Mouse (Mus musculus): ENCODE measurements at regions not wholly inside any gene's neighbourhood (a gene's known extent, or its start where the extent isn't known, plus 50 kb on each side); places are given as distances from the start of the nearest gene placed in this dataset.
A peak's percentile ranks its signal among the peaks of the same experiment; 100 is the strongest.
"Not testable (repeated sequence)": the region's sequence is repeated elsewhere in the genome, so short reads cannot be mapped to it uniquely, and the experiment has no call there.

DNA sequence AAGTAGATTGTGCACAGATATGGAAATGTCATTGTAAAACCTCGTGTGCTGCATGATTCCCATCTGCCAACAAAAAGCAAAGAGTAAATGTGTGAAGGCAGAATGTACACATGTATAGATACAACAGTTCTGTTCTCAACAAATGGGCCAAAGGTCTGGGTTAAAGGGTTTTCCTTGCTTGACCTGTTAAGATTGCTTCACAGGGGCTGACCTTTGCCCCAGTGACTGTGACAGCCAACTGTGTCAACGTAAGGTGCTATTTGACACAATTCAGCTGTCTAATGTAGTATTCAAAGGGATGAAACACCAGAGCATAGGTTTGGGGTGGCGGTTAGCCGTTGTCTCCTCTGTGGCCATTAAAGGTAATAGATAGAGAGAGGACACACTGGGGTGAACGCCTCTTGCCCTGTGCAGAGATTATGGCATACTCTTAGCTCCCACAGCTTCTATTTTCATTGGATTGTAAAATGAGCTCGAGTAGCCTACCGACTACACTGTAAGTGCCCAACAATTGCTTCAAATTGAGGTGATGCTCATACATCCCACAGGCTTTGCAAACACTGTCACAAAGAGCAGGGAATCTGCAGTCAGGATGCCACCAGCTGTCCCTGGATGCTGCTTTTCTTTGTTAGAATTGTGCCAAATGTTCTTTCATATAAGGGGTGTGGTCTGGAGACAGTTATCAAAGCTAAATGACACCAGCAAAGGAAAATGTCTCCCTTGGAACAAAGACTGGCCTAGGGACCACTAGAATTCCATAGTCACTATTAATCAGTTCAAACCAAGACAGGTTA, 513.0 kb upstream of the Gulo start:
- Histone ChIP-seq H3K9ac (no peak overlapping the region), H3K9me3 (no peaks in the 10 kb centered on the region), H3K27ac (replicated peaks) (peak overlapping the region; percentile 49; the same call in 1 of the 2 replicates), H3K4me2 (no peak overlapping the region), H3K27me3 (no peaks in the 10 kb centered on the region), H3K4me1 (replicated peaks) (peaks cover 14% of the 10 kb centered on the region), H3K36me3 (no peaks in the 10 kb centered on the region), H3K4me3 (no peak overlapping the region)
- ATAC-seq (ENCODE audit: low FRiP score, low read depth): no peak
- WGBS: 49% methylated on average over 7 of the region's 7 CpGs

DNA sequence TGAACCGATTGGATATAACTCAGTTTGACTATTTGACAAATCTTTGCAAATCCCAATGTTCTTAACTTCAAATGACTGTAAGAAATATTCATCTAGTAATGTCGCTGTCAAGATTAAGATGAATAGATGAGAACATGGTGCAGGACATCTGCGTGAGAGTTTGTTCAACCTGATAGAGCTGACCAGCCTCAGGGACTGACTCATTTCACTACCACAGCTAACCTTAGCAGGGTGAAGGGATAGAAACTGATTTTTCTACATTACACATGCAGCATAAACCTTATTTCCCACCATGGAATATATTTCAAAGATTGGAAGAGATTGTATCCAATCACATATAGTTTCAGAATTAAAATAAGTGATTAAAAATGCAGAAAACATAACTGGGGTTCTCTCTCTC, 507.8 kb upstream of the Gulo start:
- H3K27me3 ChIP-seq: no peaks in the 10 kb centered on the region
- no peak overlapping the region for H3K4me3 ChIP-seq
- no peak overlapping the region for H3K27ac ChIP-seq (replicated peaks)
- H3K9me3 ChIP-seq: no peaks in the 10 kb centered on the region
- H3K9ac ChIP-seq: no peak overlapping the region
- WGBS: 81% methylated on average over 3 of the region's 3 CpGs
- no peak overlapping the region for H3K4me2 ChIP-seq
- H3K36me3 ChIP-seq: no peaks in the 10 kb centered on the region
- H3K4me1 ChIP-seq (replicated peaks): no peaks in the 10 kb centered on the region
- no peak for ATAC-seq (ENCODE audit: low FRiP score, low read depth)

DNA sequence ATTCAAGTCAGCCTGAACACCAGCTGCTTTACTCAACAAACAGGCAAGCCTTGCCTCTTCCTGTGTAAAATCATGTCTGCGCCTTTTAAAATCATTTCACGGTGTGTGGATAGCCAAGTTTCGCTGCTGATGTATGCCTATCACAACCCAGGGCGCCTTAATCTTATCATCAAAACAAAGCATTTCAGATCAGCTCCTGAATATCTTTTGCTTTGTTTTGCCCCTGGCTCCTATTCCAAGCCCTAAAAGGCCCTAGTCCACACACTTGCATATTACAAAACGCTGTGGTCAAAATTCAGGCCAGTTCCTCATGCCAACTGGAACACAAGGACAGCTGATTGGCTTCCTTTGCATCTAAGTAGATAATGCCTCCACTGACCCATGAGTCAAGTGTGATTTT, 501.7 kb upstream of the Gulo start:
- H3K9ac ChIP-seq: no peak overlapping the region
- H3K36me3 ChIP-seq: no peaks in the 10 kb centered on the region
- WGBS: 62% methylated on average over 5 of the region's 5 CpGs
- H3K4me1 ChIP-seq (replicated peaks): no peaks in the 10 kb centered on the region
- H3K27ac ChIP-seq (replicated peaks): no peak overlapping the region
- no peak overlapping the region for H3K4me3 ChIP-seq
- H3K4me2 ChIP-seq: no peak overlapping the region
- no peak for ATAC-seq (ENCODE audit: low FRiP score, low read depth)
- no peaks in the 10 kb centered on the region for H3K27me3 ChIP-seq
- no peaks in the 10 kb centered on the region for H3K9me3 ChIP-seq

DNA sequence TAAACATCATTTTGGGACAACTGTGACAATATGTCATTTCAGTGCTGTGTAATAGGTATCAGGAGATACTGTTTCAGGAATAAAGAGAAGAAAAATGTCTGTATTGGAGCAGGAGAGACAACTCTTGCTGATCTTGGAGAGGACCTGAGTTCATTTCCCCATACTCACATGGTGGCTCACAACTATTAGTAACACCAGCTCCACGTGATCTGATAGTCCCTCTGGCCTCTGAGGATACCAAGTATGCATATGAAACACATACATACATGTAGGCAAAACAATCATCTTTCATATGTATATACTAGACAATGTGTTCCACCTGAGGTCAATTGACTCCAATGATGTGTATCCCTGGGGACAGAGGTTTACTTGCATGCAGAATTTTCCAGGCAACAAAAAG, 501.2 kb upstream of the Gulo start:
- no peaks in the 10 kb centered on the region for H3K36me3 ChIP-seq
- H3K27ac ChIP-seq (replicated peaks): no peak overlapping the region
- ATAC-seq (ENCODE audit: low FRiP score, low read depth): no peak
- no peak overlapping the region for H3K9ac ChIP-seq
- no peaks in the 10 kb centered on the region for H3K4me1 ChIP-seq (replicated peaks)
- H3K4me3 ChIP-seq: no peak overlapping the region
- 69% methylated on average over 1 of the region's 1 CpGs for WGBS
- no peaks in the 10 kb centered on the region for H3K27me3 ChIP-seq
- no peaks in the 10 kb centered on the region for H3K9me3 ChIP-seq
- no peak overlapping the region for H3K4me2 ChIP-seq

DNA sequence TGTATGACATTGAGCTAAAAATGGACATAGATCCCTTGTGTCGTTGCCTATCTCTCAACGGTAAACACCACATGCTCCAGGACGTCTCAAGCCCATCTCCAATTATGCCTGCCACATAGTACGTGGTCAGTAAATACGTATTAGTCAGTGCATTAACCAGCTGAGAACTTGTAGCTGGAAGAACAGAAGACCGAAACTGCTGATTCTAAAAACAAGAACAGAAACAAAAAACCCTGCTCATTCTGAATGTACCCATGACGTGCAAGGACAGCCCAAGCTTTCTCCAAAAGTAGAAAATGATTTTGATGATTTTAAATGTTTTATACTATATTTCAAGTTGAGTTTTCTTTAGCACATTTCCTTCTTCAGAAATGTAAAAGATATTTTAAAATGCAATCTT, 500.7 kb upstream of the Gulo start:
- H3K27ac ChIP-seq (replicated peaks): no peak overlapping the region
- no peaks in the 10 kb centered on the region for H3K9me3 ChIP-seq
- ATAC-seq (ENCODE audit: low FRiP score, low read depth): no peak
- H3K36me3 ChIP-seq: no peaks in the 10 kb centered on the region
- WGBS: 91% methylated on average over 7 of the region's 7 CpGs
- no peak overlapping the region for H3K4me3 ChIP-seq
- no peaks in the 10 kb centered on the region for H3K4me1 ChIP-seq (replicated peaks)
- H3K9ac ChIP-seq: no peak overlapping the region
- no peaks in the 10 kb centered on the region for H3K27me3 ChIP-seq
- H3K4me2 ChIP-seq: no peak overlapping the region

DNA sequence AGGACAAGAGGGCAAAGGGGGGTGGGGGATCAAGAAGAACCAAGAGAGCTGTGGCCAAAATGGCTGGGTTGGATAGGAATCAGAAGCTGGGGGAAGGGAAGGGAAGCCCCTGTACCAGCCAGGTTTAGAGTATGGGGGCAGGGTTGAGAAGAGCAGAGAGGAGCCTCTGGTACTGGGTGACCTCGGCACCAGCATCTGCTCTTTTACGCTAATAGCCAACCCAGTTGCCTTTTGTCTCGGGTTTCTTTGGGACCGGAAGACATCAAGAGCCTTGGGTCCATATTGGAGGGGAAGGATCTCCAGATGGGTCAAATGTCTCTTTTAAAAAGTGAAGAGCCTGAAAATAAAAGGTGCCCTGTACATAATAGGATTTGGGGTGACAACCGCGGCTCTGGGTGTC, 493.0 kb upstream of the Gulo start:
- H3K9me3 ChIP-seq: no peaks in the 10 kb centered on the region
- no peak for ATAC-seq (ENCODE audit: low FRiP score, low read depth)
- H3K27me3 ChIP-seq: no peaks in the 10 kb centered on the region
- H3K4me1 ChIP-seq (replicated peaks): peaks cover 26% of the 10 kb centered on the region
- 88% methylated on average over 6 of the region's 6 CpGs for WGBS
- H3K9ac ChIP-seq: no peak overlapping the region
- no peak overlapping the region for H3K4me2 ChIP-seq
- H3K36me3 ChIP-seq: no peaks in the 10 kb centered on the region
- H3K27ac ChIP-seq (replicated peaks): no peak overlapping the region
- no peak overlapping the region for H3K4me3 ChIP-seq

DNA sequence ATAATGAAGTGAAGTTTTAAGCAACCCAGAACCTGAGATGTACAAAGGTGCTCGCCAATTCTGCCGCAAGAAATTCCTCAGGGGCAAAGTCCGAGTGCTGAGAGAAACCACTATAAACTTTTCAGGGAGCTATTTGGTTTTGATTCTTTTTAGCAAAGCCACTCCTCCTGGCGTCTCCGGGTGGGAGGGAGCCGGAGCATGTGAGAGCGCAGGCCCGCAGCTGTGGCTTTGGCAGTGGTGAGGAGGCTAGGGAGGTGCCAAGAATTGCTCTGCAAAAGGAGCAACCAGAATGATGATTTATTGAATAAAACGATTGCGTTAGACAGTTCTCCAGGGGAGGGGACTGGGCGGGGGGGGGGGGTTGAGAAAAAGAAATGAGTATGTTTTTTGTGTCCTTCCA, 490.9 kb upstream of the Gulo start:
- no peaks in the 10 kb centered on the region for H3K36me3 ChIP-seq
- H3K4me3 ChIP-seq: no peak overlapping the region
- no peaks in the 10 kb centered on the region for H3K27me3 ChIP-seq
- peak; percentile 81 for ATAC-seq (ENCODE audit: low FRiP score, low read depth)
- no peak overlapping the region for H3K9ac ChIP-seq
- peak overlapping the region; percentile 37 for H3K4me2 ChIP-seq
- H3K9me3 ChIP-seq: no peaks in the 10 kb centered on the region
- WGBS: 14% methylated on average over 11 of the region's 11 CpGs
- peak overlapping the region; percentile 47; the same call in 1 of the 2 replicates for H3K27ac ChIP-seq (replicated peaks)
- H3K4me1 ChIP-seq (replicated peaks): peaks cover 38% of the 10 kb centered on the region

DNA sequence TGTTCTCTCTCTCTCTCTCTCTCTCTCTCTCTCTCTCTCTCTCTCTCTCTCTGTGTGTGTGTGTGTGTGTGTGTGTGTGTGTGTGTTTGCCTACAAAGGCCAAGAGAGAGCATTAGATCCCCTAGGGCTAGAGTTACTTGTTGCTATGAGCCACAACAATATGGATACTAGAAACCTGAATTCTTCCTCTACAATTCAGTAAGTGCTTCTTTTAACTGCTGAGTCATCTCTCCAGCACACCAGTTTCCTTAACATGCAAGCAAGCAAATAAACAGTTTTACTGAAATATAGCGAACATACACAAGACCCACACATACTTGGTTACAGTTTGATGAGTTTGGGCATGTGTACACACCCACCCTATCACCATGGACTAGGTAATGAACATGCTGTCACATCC, 486.1 kb upstream of the Gulo start:
- H3K9me3 ChIP-seq: no peaks in the 10 kb centered on the region
- H3K36me3 ChIP-seq: no peaks in the 10 kb centered on the region
- no peaks in the 10 kb centered on the region for H3K27me3 ChIP-seq
- ATAC-seq (ENCODE audit: low FRiP score, low read depth): no peak
- no peak overlapping the region for H3K4me3 ChIP-seq
- H3K4me1 ChIP-seq (replicated peaks): peaks cover 46% of the 10 kb centered on the region
- 63% methylated on average over 1 of the region's 1 CpGs for WGBS
- peak overlapping the region; percentile 95 for H3K27ac ChIP-seq (replicated peaks)
- H3K4me2 ChIP-seq: no peak overlapping the region
- H3K9ac ChIP-seq: no peak overlapping the region

DNA sequence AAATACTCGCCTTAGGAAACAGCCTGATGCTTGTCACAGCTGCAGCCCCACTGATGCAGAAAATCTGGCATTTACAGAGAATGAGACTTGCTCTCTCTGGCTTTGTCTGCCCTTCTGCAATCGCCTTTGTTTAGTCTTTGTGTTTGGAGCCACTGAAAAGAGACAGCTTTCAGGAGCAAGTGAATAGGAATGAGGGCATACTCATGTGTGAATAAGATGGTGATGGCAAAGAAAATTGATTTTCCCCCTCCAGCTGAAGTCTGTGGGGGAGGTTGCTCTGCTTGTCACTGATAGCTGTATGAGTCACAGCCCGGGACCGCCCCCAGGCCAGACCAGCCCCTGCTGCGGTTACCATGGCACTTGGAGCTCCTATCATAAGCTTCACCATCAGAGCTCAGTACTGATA, 485.5 kb upstream of the Gulo start:
- Histone ChIP-seq H3K27me3 (no peaks in the 10 kb centered on the region), H3K4me3 (no peak overlapping the region), H3K27ac (replicated peaks) (peak overlapping the region; percentile 95), H3K9me3 (no peaks in the 10 kb centered on the region), H3K4me2 (peak overlapping the region; percentile 35), H3K36me3 (no peaks in the 10 kb centered on the region), H3K9ac (peak overlapping the region; percentile 20; the same call in 1 of the 2 replicates), H3K4me1 (replicated peaks) (peaks cover 40% of the 10 kb centered on the region)
- WGBS: 3% methylated on average over 5 of the region's 5 CpGs
- peak; percentile 97 for ATAC-seq (ENCODE audit: low FRiP score, low read depth)

DNA sequence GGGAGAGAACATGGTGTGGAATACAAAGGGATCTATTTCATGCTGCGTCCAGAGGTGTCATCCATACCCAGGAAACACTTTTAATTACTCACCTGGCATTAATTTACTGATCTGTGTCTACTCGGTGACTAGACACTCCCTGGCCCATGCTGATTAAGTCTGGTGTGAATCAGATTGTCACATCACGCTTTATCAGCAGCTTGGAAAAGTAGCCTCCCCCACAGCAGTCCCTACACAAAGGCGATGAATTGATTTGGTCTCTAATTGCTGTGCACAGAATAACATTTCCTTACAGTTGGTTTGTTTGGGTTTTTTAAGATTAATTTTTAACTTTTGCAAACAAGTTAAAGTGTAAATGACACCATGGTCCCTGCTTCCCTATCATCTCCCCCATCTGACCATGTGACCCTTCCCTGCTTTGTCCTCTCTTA, 484.7 kb upstream of the Gulo start:
- no peaks in the 10 kb centered on the region for H3K27me3 ChIP-seq
- no peaks in the 10 kb centered on the region for H3K9me3 ChIP-seq
- ATAC-seq (ENCODE audit: low FRiP score, low read depth): peak; percentile 2; the same call in 1 of the 2 replicates
- H3K27ac ChIP-seq (replicated peaks): peak overlapping the region; percentile 95
- no peaks in the 10 kb centered on the region for H3K36me3 ChIP-seq
- H3K4me1 ChIP-seq (replicated peaks): peaks cover 31% of the 10 kb centered on the region
- H3K4me3 ChIP-seq: no peak overlapping the region
- H3K9ac ChIP-seq: no peak overlapping the region
- 10% methylated on average over 4 of the region's 4 CpGs for WGBS
- peak overlapping the region; percentile 35; the same call in 1 of the 2 replicates for H3K4me2 ChIP-seq

DNA sequence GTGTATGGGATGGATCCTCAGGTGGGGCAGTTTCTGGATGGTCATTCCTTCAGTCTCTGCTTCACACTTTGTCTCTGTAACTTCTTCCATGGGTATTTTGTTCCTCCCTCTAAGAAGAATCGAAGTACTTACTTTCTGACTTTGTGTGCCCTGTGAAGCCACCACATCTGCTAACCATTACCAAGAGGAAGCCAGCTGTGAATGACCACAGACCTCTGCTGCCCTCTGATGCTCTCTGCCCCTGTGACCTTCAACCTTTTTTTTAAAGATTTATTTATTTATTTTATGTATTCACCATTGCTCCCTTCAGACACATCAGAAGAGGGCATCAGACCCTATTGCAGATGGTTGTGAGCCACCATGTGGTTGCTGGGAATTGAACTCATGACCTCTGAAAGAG, 475.7 kb upstream of the Gulo start:
- not testable (repeated sequence) for H3K9me3 ChIP-seq; H3K36me3 ChIP-seq; H3K4me2 ChIP-seq; H3K27me3 ChIP-seq; H3K27ac ChIP-seq (replicated peaks); H3K4me3 ChIP-seq; H3K4me1 ChIP-seq (replicated peaks); ATAC-seq (ENCODE audit: low FRiP score, low read depth); H3K9ac ChIP-seq
- 85% methylated on average over 1 of the region's 1 CpGs for WGBS

DNA sequence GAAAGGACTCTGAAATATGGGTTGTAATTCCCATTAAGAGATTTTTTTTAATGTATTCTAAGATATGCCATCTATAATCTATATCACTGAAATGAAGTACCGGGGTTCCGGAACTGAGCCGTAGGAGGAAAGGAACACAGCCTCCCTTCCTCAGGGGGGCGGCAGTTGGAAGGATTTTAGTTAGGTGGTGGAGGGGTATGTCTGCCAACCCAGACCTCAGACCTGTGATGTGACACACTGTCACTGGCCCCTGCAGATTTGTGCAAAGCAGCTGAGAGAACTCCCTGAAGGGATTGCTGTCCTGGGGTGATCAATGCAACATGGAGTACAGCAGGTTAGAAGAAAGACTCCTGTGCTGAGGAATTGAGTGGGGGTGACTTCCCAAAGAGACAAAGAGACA, 470.2 kb upstream of the Gulo start:
- Histone ChIP-seq H3K9me3 (no peaks in the 10 kb centered on the region), H3K4me1 (replicated peaks) (peaks cover 7% of the 10 kb centered on the region), H3K27ac (replicated peaks) (no peak overlapping the region), H3K36me3 (no peaks in the 10 kb centered on the region), H3K27me3 (no peaks in the 10 kb centered on the region), H3K4me2 (no peak overlapping the region), H3K9ac (no peak overlapping the region), H3K4me3 (no peak overlapping the region)
- ATAC-seq (ENCODE audit: low FRiP score, low read depth): no peak
- 65% methylated on average over 4 of the region's 4 CpGs for WGBS

DNA sequence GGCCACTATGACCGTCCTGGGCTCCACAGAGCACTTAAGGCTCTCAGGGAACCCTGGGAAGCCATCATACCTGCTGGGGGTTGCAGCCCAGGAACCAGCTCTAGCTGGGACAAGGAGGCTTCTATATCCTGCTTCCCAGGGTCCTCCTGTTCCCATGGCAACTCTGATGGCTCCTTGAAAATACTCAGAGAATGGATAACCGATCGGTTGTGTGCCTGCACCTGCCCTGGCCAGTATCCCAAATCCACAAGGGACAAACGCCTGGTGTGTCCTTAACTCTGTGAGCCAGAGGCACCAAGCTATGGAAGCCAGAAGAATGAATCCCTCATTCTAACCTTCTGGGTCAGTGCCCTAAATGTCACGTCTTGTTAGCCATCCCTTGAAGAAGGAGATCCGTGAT, 469.6 kb upstream of the Gulo start:
- 26% methylated on average over 6 of the region's 6 CpGs for WGBS
- Histone ChIP-seq H3K27me3 (no peaks in the 10 kb centered on the region), H3K36me3 (no peaks in the 10 kb centered on the region), H3K4me1 (replicated peaks) (peaks cover 7% of the 10 kb centered on the region), H3K9ac (no peak overlapping the region), H3K4me2 (no peak overlapping the region), H3K4me3 (no peak overlapping the region), H3K27ac (replicated peaks) (no peak overlapping the region), H3K9me3 (no peaks in the 10 kb centered on the region)
- no peak for ATAC-seq (ENCODE audit: low FRiP score, low read depth)
